Mouse (Mus musculus): ENCODE results near the gene Flcn. TPM values are rescaled to one million over a fixed set of nuclear protein-coding genes. Genes with fewer than 3 reads are reported as not detected.

Gene Flcn
- total RNA-seq, 2 experiments from 2014 or later = 46.6 to 51.1 TPM

DNA sequence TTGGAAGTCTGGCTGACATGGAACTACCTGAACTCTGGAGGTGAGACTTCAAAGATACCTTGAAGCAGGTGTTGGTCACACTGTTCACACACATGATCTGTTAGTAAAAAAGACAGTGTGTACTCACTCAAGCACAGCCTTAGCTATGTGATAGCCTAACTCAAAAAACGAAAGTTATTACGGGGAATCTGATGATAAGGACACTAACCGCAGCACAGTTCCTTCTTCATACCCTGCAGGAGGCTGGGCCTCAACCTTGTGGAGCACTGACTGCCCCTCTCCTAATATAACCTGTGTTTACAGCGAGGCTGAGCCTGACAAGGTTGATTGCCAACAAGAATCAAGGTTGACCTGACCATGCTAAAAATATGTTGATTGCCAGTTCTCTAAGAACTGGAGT, 35.3 kb downstream of the Flcn start:
- intact Hi-C loops (cut with DNase I) = no loop called here
- no peak for DNase-seq (ENCODE audit: low spot score in 2 of 2)

DNA sequence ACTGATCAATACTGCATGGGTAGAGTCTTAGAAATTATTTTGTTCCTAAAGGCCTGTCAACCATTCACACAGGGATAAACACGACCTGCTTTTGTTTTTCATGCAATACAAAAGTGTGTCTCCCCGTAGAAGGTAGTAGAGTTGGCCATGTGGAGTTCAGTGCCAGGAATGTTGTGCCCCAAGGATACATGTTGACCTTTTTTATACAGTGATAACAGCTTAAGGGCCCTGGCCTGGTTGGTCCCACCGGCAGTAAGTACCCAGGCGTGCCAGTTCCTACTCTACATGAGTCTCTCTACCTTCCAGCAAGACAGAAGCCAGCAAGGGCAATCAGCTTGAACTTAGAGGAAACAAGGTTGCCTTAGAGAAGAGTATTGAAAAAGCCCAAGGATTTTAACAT, 36.9 kb downstream of the Flcn start:
- no peak for DNase-seq (ENCODE audit: low spot score in 2 of 2)
- intact Hi-C loops (cut with DNase I) = no loop called here

DNA sequence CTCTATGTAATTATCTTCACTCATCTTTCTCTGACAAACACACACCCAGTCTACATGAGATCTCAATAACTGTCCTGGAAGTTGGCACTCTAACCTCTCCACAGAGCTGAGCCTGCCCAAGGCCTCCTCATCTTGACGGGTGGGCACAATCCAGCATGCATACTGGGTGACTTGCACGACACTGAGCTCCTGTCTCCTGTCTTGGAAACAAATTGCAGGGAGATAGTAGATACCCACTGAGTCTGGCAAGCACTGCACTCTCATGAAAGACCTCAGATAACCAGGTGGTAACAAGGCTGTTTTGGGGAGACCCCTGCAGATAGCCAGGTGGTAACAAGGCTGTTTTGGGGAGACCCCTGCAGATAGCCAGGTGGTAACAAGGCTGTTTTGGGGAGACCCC, 37.5 kb downstream of the Flcn start:
- DNase-seq (ENCODE audit: low spot score in 2 of 2) = no peak
- intact Hi-C loops (cut with DNase I) = no loop called here

DNA sequence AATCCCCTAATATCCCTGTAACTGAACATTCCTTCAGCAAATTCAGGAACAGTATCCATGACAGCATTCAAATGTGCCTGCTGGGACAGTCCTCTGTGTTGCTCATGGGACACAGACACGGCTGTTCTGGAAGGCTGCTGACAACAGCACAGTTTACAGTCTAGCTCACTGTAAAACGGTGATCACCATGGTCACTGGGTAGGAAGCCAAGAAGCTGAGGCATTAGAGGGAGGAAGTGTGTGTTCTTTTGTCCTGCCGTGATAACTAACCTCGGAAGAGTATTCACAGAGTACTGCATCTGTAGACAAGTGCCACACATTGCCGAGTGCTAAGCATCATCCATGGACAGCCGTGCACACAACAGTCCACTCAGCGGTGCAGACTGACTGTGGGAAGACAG, 39.1 kb downstream of the Flcn start:
- intact Hi-C loops (cut with DNase I) = no loop called here

DNA sequence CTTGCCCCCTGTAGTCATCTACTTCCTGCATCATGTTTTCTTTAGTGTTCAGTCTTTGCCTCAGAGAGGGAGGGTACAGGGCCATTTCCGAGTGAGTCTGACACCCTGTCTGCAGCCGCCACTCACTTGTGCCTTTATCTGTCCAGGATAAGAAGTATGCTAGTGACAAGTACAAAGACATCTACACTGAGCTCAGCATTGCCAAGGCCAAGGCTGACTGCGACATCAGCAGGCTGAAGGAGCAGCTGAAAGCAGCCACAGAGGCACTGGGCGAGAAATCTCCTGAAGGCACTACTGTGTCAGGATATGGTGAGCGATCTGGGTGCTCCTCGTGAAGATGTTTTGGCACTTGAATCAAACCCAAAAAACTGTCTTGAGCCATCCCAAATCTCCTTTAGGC, 40.1 kb downstream of the Flcn start:
- intact Hi-C loops (cut with DNase I) = loop anchor here (5.0 kb wide), 1 partner anchor 147 kb away; no protein-coding TSS in a partner anchor

More for the DNA sequence above, 39.1 kb downstream of the Flcn start:
- no peak for DNase-seq (ENCODE audit: low spot score in 2 of 2)

DNA sequence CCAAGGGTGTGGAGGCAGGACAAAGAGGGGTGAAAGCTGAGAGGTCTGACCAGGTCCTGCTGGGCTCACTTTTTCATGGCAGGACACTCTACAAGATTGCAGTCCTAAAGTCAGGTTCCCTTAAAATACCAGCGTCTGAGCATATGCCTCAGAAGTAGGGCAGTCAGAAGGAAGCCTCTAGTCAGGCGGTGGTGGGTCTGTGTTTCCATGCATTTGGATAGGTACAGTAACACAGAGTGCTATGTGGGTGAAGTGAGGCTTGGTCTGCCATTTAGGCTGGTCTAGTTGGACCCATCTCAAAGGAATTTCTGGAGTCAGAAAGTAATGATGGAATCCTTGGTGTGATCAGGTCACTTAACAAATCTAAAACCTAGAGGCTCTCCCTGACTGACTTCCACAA, 40.5 kb downstream of the Flcn start:
- intact Hi-C loops (cut with DNase I) = loop anchor here (5.0 kb wide), 1 partner anchor 147 kb away; no protein-coding TSS in a partner anchor

More for the DNA sequence above, 40.1 kb downstream of the Flcn start:
- DNase-seq (ENCODE audit: low spot score in 2 of 2) = no peak

DNA sequence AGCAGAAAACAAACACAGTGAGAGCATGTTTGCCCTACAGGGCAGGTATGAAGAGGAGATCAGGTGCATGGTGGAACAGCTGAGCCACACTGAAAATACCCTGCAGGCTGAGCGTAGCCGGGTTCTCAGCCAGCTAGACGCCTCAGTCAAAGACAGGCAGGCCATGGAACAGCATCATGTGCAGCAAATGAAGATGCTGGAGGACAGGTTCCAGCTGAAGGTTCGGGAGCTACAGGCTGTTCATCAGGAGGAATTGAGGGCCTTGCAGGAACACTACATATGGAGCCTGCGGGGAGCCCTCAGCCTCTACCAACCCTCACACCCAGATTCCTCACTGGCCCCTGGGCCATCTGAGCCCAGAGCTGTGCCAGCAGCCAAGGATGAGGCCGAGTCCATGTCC, 49.0 kb downstream of the Flcn start:
- no peak for DNase-seq (ENCODE audit: low spot score in 2 of 2)
- intact Hi-C loops (cut with DNase I) = no loop called here

More for the DNA sequence above, 40.5 kb downstream of the Flcn start:
- peak in 1 of 2 experiments; percentile 63 for DNase-seq (ENCODE audit: low spot score in 2 of 2)

DNA sequence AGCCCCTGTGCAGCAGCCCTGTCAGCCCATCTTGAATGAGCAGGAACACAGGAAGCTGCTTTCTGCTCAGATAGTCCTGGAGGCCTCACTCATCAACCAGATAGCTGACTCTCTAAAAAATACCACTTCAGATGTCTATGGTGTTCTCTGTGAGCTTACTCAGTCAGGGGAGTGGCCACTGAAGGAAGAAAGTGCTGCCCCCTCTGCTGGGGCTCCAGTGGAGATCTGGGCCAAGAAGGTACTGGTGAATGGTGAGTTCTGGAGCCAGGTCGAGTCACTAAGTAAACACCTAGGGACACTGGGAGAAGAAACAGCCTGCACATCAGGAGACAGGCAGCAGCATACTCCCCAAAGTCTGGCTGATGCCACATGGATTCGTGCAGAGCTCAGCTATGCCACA, 50.2 kb downstream of the Flcn start:
- DNase-seq (ENCODE audit: low spot score in 2 of 2) = no peak
- intact Hi-C loops (cut with DNase I) = no loop called here

DNA sequence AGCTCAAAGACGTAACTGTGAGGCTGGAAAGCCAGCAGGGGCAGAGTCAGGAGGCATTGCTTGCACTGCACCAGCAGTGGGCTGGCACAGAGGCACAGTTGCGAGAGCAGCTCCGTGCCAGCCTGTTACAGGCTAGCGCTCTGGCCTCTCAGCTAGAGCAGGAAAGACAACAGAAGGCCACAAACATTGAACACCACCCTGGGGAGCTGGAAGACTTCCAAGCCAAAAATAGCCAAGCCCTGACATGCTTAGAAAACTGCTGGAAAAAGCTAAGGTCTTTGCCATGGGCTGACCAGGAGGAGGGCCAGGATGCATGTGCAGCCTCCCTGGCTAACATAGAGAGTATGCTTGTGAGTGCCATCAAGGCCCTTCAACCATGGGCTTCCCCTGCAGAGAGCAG, 50.6 kb downstream of the Flcn start:
- intact Hi-C loops (cut with DNase I) = no loop called here
- peak; percentile 45 to 59 for DNase-seq (ENCODE audit: low spot score in 2 of 2)

DNA sequence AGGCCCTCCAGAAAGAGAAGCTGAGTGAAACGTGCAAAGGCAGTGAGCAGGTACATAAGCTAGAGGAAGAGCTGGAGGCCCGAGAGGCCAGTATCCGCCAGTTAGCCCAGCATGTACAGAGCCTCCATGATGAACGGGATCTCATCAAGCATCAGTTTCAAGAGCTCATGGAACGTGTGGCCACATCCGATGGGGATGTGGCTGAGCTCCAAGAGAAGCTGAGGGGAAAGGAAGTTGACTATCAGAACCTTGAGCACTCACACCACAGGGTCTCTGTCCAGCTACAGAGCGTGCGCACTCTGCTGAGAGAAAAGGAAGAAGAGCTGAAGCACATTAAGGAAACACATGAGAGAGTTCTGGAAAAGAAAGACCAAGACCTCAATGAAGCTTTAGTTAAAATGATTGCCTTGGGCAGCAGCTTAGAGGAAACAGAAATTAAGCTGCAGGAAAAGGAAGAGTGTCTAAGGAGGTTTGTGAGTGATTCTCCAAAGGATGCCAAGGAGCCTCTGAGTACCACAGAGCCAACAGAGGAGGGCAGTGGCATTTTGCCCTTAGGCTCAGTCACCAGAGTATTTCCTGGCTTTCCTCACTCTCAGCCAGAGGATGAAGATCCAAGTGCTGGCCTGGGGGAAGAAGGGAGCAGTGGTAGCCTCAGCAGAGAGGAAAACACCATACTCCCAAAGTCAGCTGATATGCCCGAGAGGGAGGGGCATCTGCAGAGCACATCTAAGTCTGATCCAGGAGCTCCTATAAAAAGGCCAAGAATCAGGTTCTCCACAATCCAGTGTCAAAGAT, 51.4 kb downstream of the Flcn start:
- intact Hi-C loops (cut with DNase I) = no loop called here
- no peak for DNase-seq (ENCODE audit: low spot score in 2 of 2)

DNA sequence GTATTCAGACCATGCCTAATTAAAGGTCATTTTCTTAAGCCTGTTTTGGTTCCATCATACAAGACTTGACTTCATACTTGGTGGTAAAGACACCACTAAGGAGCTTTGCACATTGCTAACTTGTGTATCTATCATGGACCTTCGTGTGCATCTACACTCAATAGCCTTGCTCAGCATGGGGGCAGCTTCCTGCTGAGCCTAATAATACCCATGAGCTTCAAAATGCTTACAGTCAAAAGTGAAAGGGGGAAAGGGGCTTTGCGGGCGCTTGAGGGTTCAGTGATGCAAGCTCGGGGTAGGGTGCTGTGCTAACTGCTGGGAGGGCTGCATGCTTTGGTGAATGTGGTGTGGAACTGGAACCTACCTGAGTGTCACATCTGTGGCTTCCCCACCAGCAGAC, 53.5 kb downstream of the Flcn start:
- DNase-seq (ENCODE audit: low spot score in 2 of 2) = no peak
- intact Hi-C loops (cut with DNase I) = no loop called here

DNA sequence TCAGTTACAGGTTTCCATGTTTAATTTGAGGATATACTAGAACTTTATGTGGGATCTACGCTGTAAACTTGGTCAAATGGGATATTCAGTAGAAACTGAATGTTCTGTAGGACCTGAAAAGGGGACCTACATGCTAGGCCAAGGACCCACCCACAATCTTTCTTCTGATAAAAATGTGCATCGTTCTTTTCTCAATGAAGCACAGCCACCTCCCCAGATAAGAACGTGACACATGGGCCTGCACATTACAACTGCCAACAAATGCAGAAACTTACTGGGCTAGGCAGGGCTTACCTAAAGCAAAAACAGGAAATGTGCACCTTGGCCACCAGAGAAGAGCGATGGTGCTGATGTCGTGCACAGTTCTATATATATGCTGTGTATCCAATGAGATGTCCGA, 55.3 kb downstream of the Flcn start:
- intact Hi-C loops (cut with DNase I) = no loop called here
- DNase-seq (ENCODE audit: low spot score in 2 of 2) = no peak

DNA sequence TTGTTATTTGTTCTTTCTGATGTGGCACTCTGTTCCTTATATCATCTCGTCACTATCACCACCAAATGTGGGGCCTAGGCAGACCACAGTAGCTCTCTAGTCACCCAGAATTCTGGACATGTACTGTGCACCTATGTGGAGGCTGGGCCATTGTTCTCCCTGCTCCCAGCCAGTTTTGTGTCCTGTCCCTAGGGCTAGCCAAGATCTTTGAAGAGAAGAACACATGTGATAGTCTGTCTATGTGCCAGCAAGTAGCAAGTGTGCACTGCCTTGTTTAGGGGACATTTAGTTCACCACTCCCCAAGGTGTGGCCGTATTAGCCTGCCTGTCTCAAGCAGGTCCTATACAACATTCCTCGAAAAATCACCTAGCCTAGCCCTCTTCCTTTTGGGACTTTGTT, 60.8 kb downstream of the Flcn start:
- intact Hi-C loops (cut with DNase I) = loop anchor here (5.0 kb wide), 1 partner anchor 222 kb away; the partner anchor contains the start of gene Zkscan17
- DNase-seq (ENCODE audit: low spot score in 2 of 2) = no peak

DNA sequence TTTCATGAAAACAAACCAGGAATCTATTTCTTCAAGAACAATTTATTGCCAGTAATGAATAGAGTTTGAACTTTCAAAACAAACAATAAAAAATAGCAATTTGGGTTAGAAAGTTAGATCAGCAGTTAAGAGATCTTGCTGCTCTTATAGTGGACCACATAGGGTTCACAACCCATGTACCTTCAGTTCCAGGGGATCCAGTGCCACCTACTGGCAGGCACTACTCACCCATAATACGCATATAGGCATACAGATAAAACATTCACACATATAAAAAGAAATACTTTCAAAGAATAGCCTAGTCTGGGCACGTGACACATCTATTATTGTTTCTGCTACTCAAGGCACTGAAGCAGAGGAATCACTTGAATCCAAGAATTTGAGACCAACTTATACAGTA, 63.2 kb downstream of the Flcn start:
- peak; percentile 47 to 61 for DNase-seq (ENCODE audit: low spot score in 2 of 2)
- intact Hi-C loops (cut with DNase I) = loop anchor here (2.0 to 5.0 kb wide), 3 partner anchors 114 to 219 kb away; partner anchors contain the start of gene Zkscan17

DNA sequence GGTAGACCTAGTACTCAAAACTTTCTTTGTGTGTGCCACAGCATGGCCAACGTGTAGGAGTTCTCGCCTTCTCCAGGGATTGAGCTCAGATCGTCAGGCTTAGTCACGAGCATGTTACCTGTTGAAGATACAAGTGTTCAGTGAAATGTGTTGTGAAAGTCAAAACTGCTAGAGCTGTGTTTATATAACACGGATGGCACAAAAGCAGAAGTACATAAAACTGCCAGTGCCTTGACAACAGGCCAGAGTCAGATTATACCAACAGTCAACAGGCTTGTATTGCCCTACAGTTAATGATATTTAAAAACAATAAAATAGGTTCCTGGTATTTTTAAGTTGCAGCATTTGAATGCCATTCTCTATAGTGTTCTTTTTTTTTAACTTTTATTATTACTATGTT, 64.0 kb downstream of the Flcn start:
- no peak for DNase-seq (ENCODE audit: low spot score in 2 of 2)
- intact Hi-C loops (cut with DNase I) = loop anchor here (2.0 to 5.0 kb wide), 3 partner anchors 113 to 219 kb away; partner anchors contain the start of gene Zkscan17

DNA sequence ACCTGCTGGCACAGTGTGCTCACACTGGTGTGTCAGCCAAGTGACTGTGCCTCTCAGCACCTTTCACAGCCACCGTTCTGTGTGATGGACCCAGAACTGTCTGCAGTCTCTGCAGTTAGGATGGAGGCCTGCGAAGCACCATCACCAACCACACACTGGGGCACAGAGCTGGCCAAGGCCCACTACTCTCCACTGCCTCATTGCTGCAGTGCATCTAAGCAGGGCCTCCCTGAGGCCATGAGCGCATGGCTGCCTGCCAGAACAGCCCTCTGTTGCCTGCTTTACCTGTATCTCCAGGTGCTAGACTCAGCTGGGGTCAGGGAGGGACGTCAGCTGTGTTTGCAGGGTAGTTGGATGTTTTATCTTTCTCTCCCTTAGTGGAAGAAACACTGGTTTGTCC, 65.4 kb downstream of the Flcn start:
- no peak for DNase-seq (ENCODE audit: low spot score in 2 of 2)
- intact Hi-C loops (cut with DNase I) = no loop called here

DNA sequence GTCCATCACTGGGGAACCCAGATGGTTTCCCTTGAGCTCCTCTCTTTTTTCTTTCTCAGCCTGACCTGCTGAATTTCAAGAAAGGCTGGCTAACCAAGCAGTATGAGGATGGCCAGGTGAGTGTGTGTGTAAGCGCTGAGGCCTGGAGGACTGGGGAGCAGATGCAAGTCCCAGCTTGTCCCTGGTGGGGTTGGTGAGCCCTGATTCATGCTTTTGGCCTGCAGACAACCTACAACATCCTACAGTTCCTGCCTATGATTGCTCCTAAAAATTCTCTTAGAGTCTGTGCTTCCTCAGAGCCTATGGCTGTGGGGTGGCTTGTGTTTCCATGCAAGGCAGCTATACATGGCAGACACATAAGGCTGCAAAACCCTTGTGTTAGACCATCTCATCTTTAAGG, 66.1 kb downstream of the Flcn start:
- intact Hi-C loops (cut with DNase I) = no loop called here
- peak in 1 of 2 experiments; percentile 41 for DNase-seq (ENCODE audit: low spot score in 2 of 2)

DNA sequence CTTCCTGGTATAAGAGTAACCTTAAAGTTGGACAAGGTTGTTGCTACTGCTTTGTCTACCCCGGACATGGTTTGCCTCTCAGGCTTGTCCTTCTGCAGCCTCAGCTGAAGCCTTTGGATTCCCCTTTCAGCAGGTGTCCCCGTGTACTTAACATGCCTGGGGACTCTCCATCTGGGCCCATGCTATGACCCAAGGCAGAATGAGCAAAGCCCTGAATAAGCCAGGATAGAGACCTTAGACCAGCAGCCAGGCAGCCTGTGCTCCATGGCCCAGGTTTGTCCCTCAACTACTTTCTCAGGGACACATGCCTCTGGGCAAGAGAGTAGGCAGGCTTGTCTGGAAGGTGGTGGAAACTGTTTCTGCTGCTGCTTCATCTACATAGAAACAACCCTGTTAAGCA, 66.5 kb downstream of the Flcn start:
- no peak for DNase-seq (ENCODE audit: low spot score in 2 of 2)
- intact Hi-C loops (cut with DNase I) = no loop called here

DNA sequence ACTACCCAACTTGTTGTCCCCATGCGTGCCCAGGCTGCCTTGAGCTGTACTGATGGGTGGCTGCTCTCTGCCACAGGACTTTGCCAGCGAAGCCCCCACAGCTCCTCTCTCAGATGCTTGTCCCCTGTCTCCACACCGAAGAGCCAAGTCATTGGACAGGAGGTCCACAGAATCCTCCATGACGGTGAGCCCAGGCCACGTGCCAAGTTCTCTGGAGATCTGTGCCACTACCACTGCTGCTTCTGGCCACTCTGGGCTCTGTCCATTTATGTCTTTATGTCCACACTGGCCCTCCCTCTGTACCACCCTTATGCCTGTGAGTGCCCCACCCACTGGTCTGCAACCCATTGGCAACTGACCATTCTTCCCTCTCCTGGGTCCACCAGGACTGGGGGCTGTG, 67.9 kb downstream of the Flcn start:
- DNase-seq (ENCODE audit: low spot score in 2 of 2) = no peak
- intact Hi-C loops (cut with DNase I) = no loop called here
